Mouse (Mus musculus) kidney, postnatal 14 days (tissue): ENCODE measurements around the gene Cd55.
A peak's percentile ranks its signal among the peaks of the same experiment; 100 is the strongest.
"Not testable (repeated sequence)": the region's sequence is repeated elsewhere in the genome, so short reads cannot be mapped to it uniquely, and the experiment has no call there.

ENCODE experiments used
- DNase-seq: peaks from one replicate; pipeline ENCODE4 v3.0.0; 2022; ENCODE audit warnings: mixed read lengths

Gene Cd55

GRCm38 (mm10) chr1:130462084-130462861 is at the start of gene Cd55:
Gene Cd55, minus strand, starts transcription at chr1:130462744.
- peak; percentile 89 for DNase-seq

- DNase-seq = no peak
Measured at GRCm38 (mm10) chr1:130511823-130512370, 49.4 kb upstream of the Cd55 start.

GRCm38 (mm10) chr1:130508957-130509350 is 46.4 kb upstream of the Cd55 start:
- DNase-seq = no peak

DNA sequence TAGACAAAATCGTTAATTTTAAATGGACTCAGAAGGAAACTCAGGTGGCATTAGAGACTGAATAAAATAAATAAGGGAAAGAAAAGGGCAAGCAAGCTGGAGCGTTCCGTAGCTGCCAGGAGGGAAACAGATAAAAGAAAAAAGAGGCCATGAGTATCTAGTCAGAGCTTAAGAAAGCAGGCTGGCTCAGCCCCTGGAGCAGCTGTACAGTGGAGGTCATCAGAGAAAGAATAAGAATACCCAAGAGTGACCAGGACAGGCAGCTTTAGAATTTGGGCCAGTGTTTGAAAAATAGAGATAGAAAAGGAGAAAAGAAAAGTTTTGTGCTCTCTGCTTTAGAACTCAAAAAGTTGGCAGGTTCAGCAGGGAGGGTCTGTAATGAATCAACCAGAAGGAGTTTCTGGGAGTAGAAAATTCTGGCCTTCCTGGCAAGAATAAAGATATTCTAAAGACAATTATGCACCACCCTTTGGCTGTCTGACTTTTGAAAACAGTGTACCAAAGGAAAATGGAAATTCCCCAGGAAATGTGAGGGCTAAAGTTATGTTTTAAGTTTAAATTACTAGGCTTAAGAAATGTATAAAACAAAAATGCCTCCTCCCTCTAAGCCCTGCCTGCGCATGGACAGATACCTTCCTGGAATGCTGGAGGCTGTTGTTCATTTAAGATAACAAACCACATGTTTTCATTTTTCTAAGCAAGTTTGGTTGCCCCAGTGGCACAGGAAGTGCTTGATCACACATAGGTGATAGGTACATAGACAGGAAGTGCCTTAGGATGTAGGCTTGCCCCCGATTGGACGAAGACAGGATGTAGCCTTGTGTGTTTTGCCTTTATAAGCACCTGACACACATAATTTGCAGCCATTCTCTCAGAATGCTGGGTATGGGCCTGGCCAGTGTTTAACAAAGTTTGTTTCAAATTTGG is 45.7 kb upstream of the Cd55 start:
- no peak for DNase-seq

GRCm38 (mm10) chr1:130507408-130507807 is 44.9 kb upstream of the Cd55 start:
- DNase-seq = no peak

DNA sequence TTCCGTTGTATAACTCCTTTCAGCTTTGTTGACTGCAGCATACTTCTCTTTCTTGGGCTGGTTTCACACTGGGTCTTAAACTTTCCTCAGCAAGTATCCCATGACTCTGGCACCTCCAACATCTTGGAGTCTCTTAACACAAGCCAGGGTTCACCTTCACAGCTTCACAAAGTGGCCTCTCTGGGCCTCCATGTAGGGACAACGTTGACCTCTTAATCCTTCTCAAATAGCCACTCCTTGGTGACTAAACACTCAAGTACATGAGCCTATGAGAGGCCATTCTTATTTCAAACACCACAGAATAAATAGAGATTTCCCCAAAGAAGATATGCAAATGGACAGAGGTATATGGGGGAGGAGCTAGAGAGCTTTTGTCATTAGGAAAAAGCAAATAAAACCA is 37.4 kb upstream of the Cd55 start:
- no peak for DNase-seq

GRCm38 (mm10) chr1:130498331-130498730 is 35.8 kb upstream of the Cd55 start:
- DNase-seq = no peak

GRCm38 (mm10) chr1:130486816-130487545 is 24.4 kb upstream of the Cd55 start:
- DNase-seq = no peak

DNA sequence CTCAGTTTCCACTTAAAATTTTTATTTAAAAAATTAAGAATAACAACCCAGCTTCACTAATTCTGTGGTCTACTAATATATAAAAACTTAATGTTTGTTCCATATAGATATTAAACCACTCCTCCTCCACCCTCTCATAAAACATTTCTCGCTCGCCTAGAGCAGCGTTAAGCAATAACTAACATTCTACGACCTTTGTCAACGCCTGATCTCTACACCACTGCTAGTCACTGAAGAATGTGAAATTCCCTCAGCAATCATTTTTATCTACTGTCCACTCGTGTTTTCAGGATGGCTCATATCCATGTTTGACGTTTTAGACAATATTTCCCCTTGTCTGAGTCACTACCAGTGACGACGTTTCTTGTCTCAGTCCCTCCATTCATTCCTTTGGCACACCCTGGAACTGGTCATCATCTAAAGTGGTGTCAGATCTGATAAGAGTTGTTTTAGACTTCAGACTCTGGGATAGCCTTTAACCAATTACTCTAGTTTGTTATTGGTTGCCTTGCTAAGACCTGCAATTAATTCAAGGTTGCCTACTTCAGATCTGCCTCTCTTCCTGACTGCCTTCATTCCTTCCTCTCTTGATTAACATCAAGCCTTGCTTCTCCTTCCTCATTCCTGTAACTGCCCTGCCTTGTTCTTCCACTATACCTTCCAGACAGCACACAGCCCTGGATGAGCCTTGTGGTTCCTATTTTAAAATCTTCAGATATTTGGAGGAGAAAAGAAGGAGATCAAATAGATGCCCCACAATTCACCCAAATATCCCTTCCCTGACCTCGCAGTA is 23.5 kb upstream of the Cd55 start:
- no peak for DNase-seq

DNA sequence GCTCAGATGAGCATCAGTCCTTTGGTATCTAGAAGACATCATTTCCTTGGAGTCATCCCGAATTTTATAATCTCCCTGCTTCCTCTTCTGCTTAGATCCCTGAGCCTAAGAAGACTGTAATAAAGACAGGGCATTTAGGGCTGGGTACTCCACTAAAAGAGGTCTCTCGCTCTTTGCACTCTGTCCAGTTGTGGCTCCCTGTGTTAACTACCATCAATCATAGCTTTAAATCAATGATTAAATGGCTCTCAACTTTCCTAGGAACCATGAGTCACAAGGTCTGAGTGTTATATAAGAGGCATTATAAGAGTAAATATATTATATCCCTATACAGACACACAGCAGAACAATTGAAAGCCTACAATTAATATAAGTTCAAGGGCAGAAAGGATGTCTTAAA is 22.8 kb upstream of the Cd55 start:
- no peak for DNase-seq

GRCm38 (mm10) chr1:130474936-130475335 is 12.4 kb upstream of the Cd55 start:
- no peak for DNase-seq

- peak; percentile 8 for DNase-seq
Measured at GRCm38 (mm10) chr1:130474226-130474625, 11.7 kb upstream of the Cd55 start.

- DNase-seq = no peak
Measured at GRCm38 (mm10) chr1:130470074-130470473, 7.5 kb upstream of the Cd55 start.

DNA sequence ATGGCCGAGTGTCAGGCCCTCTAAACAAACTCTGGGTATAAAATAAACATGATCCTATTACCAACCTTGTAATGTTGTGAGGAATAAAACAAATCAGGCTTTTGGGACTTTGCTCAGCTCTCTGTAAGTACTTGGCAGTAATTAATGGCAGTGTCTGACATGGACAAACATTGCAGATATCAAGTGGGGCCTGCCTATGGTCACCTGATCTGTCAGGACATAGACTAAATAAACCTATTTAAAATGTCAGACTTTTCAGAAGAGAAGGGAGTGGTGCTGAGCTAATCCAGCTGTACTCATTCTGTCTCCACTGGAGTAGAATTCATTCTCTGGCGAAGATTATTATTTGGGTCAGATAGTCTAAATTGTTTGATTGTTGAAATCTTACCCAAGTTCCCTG is 4.9 kb upstream of the Cd55 start:
- no peak for DNase-seq

DNA sequence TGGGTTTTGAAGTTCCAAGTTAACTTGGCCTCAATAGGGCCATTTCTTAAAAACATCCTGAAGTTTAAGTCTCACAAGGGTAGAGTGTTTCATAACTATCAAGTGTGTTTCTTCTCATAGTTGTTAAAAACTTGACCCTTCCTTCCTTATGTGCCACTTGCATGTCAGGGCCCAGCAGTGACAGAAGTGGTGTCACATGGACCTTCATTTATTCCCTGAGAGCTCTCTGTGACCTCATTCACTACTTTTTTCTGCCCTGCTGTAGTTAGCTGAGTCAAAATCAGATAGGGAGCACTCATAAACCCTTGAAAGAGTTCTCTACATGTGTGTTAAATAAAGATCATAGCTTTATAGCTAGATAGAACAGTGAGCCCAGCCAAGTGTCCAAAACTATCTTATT is 1.6 kb upstream of the Cd55 start:
- no peak for DNase-seq

- no peak for DNase-seq
Measured at GRCm38 (mm10) chr1:130462867-130463266, 323 bp upstream of the Cd55 start.

DNA sequence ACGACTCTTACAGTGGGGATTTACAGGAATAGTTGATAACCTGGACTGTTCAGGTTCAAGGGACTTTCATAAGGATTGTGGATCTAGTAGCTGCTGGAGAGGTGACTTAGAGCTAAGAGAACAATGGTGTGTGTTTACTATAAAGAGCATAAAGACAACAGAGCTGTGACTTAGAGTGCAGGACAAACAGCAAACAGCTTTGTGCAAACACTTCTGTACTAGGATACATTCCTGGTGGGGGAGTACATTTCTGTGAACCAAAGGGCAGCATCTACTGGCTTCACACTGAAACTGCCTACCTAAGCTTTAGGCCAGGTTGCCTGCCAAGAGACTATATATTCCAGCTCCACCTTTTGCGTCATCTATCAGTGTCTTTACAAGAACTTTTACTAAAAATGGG is 7.4 kb downstream of the Cd55 start:
- no peak for DNase-seq

DNA sequence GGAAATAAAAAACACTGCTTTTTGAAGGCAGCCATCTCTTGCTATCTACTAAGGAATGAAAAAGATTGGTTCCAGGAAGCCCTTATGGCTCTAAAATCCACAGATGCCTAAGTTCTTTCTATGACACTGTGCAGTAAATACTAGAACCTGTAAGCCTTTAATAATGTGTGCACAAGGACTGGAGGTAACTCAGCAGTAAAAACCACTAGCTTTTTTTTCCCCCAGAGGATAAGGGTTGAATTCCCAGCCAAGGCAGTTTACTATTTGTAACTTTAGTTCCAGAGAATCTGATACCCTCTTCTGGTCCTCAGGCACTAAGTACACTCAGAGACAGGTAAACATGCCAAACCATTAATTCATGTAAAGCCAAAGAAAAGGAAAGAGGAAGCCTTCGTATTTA is 19.6 kb downstream of the Cd55 start:
- DNase-seq = not testable (repeated sequence)

DNA sequence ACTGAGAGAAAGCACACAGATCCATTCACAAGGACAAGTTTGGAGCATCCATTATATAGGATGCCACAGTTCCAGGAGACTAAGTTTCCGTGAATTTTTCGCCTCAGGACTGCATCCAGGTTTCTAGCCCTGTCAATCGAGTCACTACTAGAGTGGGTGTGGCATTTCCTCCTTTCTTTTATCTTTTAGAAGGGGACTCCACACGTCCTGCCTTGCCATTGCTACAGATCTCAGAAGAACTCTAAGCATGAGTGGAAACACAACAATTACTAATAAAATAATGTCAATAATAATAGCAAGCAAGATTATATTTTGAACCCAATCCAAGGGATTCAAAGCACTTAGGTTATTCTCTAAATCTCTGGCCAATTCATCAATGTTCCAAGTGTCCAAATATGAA is 31.6 kb downstream of the Cd55 start:
- DNase-seq = no peak

- not testable (repeated sequence) for DNase-seq
Measured at GRCm38 (mm10) chr1:130428667-130429066, 33.9 kb downstream of the Cd55 start.

DNA sequence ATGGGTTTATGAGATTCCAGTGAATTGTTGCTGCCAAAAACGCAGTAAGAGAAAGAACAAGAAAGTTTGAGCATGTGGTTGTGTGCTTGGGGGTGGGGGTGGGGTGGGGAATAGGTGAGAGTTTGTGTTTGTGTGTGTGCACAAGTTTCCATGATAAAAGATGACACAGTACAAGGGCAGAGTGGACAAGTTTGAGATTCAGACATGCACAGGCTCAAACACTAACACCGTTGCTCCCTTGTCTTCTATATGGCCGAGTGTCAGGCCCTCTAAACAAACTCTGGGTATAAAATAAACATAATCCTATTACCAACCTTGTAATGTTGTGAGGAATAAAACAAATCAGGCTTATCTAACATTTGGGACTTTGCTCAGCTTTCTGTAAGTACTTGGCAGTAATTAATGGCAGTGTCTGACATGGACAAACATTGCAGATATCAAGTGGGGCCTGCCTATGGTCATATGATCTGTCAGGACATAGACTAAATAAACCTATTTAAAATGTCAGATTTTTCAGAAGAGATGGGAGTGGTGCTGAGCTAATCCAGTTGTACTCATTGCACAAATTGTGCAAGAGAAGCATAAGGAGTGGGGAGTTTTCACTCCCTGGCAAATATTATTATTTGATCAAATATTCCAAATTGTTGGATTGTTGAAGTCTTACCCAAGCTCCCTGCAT is 35.2 kb downstream of the Cd55 start:
- DNase-seq = not testable (repeated sequence)
